Mouse (Mus musculus) neural tube, embryonic 11.5 days (tissue): ENCODE measurements at regions not wholly inside any gene's neighbourhood (a gene's known extent, or its start where the extent isn't known, plus 50 kb on each side); places are given as distances from the start of the nearest gene placed in this dataset.

Experiments used
- ATAC-seq: fragments of 200-750 bp; cut with Nextera tagmentation; 2 replicates; pipeline ENCODE4 v1.8.0; 2017; ENCODE audit warnings: moderate number of reproducible peaks, mild to moderate bottlenecking, moderate TSS enrichment, moderate library complexity; ENCODE audit not compliant: insufficient read depth, low FRiP score, low TSS enrichment
- DNase-seq: peaks from one replicate; pipeline ENCODE4 v3.0.0-alpha.2; 2015; ENCODE audit warnings: low spot score
- H3K27ac ChIP-seq: fragments of 300-500 bp; sonication (generic); 2 replicates; pipeline ENCODE4 v1.5.1; 2014; ENCODE audit warnings: low read depth, mild to moderate bottlenecking, low read length
- H3K27me3 ChIP-seq: fragments of 300-500 bp; sonication (generic); 2 replicates; pipeline ENCODE4 v1.6.1; 2014; ENCODE audit warnings: mild to moderate bottlenecking, low read length, mixed read lengths; ENCODE audit not compliant: control insufficient read depth, insufficient read depth
- H3K36me3 ChIP-seq: fragments of 300-500 bp; sonication (generic); 2 replicates; pipeline ENCODE4 v1.6.1; 2014; ENCODE audit warnings: mild to moderate bottlenecking, low read length, moderate library complexity, mixed read lengths; ENCODE audit not compliant: control insufficient read depth, insufficient read depth
- H3K4me1 ChIP-seq: fragments of 300-500 bp; sonication (generic); 2 replicates; pipeline ENCODE4 v1.6.1; 2014; ENCODE audit warnings: low read length, mixed read lengths; ENCODE audit not compliant: control insufficient read depth, insufficient read depth
- H3K4me2 ChIP-seq: fragments of 300-500 bp; sonication (generic); 2 replicates; pipeline ENCODE4 v1.6.1; 2014; ENCODE audit warnings: low read depth, mild to moderate bottlenecking, moderate library complexity
- H3K4me3 ChIP-seq: fragments of 300-500 bp; sonication (generic); 2 replicates; pipeline ENCODE4 v1.5.1; 2014; ENCODE audit warnings: low read depth, low read length
- H3K9ac ChIP-seq: fragments of 300-500 bp; sonication (generic); 2 replicates; pipeline ENCODE4 v1.6.1; 2014; ENCODE audit warnings: mild to moderate bottlenecking, low read length
- H3K9me3 ChIP-seq: fragments of 300-500 bp; sonication (generic); 2 replicates; pipeline ENCODE4 v1.6.1; 2016; ENCODE audit warnings: low read length; ENCODE audit not compliant: control insufficient read depth
- WGBS: fragments of 180-500 bp; shearing (Covaris S2); extraction: QIAGEN DNeasy Blood & Tissue Kit; methylation state at CpG from one replicate; pipeline ENCODE4 v1.1.7; 2014; 5-methylcytosine and 5-hydroxymethylcytosine counted together

DNA sequence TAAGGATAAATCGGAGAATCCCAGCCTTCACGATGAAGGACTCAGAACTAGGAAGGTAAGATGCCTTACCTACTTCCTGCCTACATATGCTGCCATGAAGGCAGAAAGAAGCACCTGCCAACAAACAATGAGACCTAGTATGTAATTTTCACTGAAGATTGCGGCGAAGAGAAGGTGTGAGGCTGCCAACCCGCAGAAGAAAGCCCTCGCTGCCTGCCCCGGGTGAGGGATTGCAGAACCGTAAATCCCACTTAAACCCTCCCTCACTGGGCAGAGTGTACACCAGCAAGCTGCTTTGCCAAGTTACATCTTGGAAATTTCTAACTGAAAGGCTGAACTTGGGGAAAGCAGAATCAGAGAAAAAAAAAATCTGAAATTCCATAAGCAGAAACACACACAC is 458.4 kb upstream of the 4930412O13Rik start:
- ATAC-seq = no peak

DNA sequence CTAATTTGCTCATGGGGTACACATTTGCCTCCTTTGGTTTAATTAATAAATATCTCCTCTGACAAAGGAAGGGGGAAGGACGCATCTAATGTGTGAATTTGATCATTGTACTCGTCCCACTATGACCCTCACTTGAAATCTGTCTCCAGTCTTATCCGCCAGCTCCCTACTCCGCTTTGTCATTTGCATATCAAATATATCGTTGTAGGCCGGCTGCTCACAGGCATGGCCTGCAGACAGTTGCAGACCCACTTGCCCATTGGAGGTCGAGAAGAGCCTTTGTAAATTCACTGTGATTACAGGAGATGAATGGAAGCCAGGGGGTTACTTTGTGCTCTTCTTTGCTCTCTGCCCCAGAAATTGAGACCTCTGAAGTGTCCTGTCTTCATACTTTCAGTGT is 457.5 kb upstream of the 4930412O13Rik start:
- Histone ChIP-seq H3K27ac (no peak overlapping the region), H3K4me3 (no peak overlapping the region), H3K9ac (no peak overlapping the region), H3K4me2 (no peak overlapping the region), H3K36me3 (no peaks in the 10 kb centered on the region), H3K4me1 (no peaks in the 10 kb centered on the region), H3K9me3 (no peaks in the 10 kb centered on the region), H3K27me3 (no peaks in the 10 kb centered on the region)
- ATAC-seq = no peak
- DNase-seq = no peak
- WGBS = 26% methylated on average over 7 of the region's 7 CpGs

More for the DNA sequence above, 458.4 kb upstream of the 4930412O13Rik start:
- 80% methylated on average over 8 of the region's 8 CpGs for WGBS
- no peak for DNase-seq
- H3K9ac ChIP-seq = no peak overlapping the region
- H3K36me3 ChIP-seq = no peaks in the 10 kb centered on the region
- no peak overlapping the region for H3K27ac ChIP-seq
- H3K4me3 ChIP-seq = no peak overlapping the region
- H3K27me3 ChIP-seq = no peaks in the 10 kb centered on the region
- no peaks in the 10 kb centered on the region for H3K9me3 ChIP-seq
- no peaks in the 10 kb centered on the region for H3K4me1 ChIP-seq
- H3K4me2 ChIP-seq = no peak overlapping the region

DNA sequence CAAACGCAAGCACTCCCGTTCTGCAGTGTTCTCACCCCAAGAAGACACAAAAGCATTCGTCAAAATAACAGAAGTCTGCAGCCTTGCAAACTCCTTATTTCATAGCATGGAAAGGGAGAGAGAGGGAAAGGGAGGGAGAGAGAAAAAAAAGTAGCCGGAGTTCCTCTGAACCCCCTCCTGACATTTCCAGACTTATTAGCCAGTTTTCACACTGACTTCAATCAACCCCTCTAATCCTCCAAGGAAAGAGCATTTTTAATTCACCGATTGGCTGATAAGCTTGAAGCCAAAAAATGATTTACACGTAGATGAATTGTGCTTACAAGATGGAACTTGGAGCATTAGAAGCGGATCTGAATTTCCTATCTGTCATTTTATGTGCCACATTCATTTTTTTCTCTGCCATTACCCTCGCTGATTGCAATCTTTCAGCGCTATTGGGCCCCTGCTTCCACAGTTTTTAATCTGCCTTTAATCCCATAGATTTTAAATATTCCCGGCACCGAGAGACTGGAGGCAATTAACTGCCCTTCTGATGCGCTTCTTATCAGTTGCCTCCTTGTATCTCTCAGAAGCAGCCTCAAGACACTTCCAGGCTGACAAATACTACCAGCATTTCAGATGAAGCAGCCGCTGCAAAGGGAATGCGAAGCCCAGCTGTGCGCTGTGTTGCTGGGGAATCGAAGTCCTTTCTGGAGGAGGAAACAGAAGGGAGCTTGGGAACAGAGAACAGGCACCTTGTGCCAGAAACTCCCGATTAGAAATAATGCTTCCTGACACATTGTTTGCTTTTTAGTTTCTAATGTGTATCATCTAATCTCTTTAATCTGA is 447.7 kb upstream of the 4930412O13Rik start:
- DNase-seq (no peak), ATAC-seq (no peak)
- no peak overlapping the region for H3K9ac ChIP-seq
- H3K27ac ChIP-seq = no peak overlapping the region
- no peak overlapping the region for H3K4me2 ChIP-seq
- H3K4me1 ChIP-seq = no peaks in the 10 kb centered on the region
- H3K27me3 ChIP-seq = no peaks in the 10 kb centered on the region
- no peaks in the 10 kb centered on the region for H3K9me3 ChIP-seq
- H3K4me3 ChIP-seq = no peak overlapping the region
- H3K36me3 ChIP-seq = no peaks in the 10 kb centered on the region
- WGBS = 38% methylated on average over 17 of the region's 17 CpGs

DNA sequence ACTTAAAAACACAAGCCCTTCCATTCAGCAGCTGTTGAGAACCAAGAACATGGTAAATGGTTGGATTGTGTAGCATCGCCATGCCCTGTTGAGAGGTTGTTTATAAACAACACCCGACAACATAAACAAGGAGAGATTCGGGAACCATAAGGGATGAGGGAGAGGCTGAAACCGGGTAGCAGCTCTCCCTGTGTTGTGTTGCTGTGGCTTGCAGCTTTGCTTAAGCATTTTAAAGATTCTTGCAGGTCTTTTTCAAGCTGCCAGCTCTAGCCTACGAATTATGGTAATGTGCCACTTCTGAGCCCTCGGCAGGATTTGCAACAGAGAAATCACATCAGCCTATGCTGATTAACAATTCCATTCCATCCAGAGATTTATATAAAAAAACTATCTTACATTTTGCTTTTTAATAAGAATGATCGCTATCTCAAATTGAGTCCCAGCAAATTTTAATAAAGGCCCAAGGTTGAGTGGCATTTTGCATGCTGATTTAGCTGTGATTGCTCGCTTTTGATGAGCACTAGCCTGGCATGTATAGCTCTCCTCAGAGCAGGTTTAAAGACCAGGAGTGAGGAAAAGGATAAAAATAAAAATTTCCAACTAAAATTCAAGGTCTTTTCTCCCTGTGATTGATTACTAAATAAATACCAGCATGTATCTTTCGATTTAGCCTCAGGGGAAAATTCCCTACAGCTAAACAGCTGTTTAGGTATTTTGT is 445.7 kb upstream of the 4930412O13Rik start:
- ATAC-seq = no peak
- WGBS = 69% methylated on average over 9 of the region's 9 CpGs
- H3K27ac ChIP-seq = no peak overlapping the region

DNA sequence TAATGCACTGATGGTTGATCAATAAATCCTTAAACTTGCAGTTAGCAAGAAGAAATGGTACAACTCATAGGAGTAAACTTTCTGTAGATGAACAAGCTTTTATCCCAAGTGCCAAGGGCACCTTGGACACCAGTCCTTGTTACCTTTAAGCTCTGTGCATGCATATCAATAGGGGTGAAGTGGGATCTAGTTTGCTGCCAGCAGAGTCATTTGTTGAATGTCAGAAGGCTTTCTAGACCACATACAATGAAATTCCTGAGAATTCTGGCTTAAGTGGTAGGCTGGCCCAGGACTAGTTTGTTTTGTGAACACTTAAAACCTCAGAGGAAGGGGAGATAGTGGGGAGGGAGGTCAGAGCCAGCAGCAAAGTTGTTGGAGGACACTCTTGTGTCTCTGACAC is 437.9 kb upstream of the 4930412O13Rik start:
- ATAC-seq = no peak
- H3K9me3 ChIP-seq = no peaks in the 10 kb centered on the region
- no peak for DNase-seq
- no peak overlapping the region for H3K9ac ChIP-seq
- H3K36me3 ChIP-seq = no peaks in the 10 kb centered on the region
- no peaks in the 10 kb centered on the region for H3K4me1 ChIP-seq
- no peak overlapping the region for H3K4me2 ChIP-seq
- H3K27me3 ChIP-seq = no peaks in the 10 kb centered on the region
- H3K27ac ChIP-seq = no peak overlapping the region
- no peak overlapping the region for H3K4me3 ChIP-seq

More for the DNA sequence above, 445.7 kb upstream of the 4930412O13Rik start:
- no peaks in the 10 kb centered on the region for H3K4me1 ChIP-seq
- H3K9ac ChIP-seq = no peak overlapping the region
- H3K9me3 ChIP-seq = no peaks in the 10 kb centered on the region
- no peak for DNase-seq
- H3K4me2 ChIP-seq = no peak overlapping the region
- H3K27me3 ChIP-seq = no peaks in the 10 kb centered on the region
- H3K4me3 ChIP-seq = no peak overlapping the region
- no peaks in the 10 kb centered on the region for H3K36me3 ChIP-seq

DNA sequence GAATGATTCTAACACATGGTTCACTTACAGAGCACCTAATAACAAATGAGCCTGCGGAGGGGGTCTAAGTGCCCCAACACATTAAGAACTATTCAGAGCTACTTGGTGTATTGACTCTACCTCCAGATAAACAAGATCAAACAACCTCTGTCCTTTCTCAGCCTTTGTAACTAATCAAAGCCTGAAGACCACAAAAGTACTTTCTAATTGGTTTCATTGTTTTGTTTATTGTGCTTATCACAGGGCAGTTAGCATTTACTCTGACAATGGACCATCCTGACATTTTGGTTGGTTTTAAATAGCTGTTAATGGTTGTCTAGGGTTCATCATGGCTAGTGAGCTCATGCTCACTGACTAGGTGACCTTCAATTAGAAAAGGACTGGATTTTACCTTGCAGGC is 435.2 kb upstream of the 4930412O13Rik start:
- ATAC-seq (no peak), DNase-seq (no peak)
- 55% methylated on average over 1 of the region's 1 CpGs for WGBS
- Histone ChIP-seq H3K9ac (no peak overlapping the region), H3K27me3 (no peaks in the 10 kb centered on the region), H3K4me1 (no peaks in the 10 kb centered on the region), H3K9me3 (no peaks in the 10 kb centered on the region), H3K4me2 (no peak overlapping the region), H3K4me3 (no peak overlapping the region), H3K27ac (no peak overlapping the region), H3K36me3 (no peaks in the 10 kb centered on the region)

DNA sequence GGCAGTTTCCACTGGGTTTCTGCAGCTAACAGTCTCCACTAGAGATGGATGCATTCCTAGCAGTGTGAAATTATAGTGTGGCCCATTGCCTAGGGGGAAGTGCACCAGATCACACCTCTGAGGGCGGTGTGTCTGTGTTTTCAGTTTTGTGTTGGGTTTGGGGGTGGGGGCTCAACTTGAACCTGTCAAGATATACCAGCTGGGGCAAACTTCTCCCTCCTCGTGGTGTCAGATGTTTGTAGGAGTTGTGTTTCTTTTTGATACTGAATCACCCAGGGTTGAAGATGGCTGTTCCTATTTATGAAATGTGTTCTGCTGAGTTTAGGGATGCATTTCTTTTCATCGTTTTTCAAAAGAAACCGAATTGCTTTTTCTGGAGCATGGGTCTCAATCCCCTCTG is 416.6 kb upstream of the 4930412O13Rik start:
- H3K4me3 ChIP-seq = no peak overlapping the region

DNA sequence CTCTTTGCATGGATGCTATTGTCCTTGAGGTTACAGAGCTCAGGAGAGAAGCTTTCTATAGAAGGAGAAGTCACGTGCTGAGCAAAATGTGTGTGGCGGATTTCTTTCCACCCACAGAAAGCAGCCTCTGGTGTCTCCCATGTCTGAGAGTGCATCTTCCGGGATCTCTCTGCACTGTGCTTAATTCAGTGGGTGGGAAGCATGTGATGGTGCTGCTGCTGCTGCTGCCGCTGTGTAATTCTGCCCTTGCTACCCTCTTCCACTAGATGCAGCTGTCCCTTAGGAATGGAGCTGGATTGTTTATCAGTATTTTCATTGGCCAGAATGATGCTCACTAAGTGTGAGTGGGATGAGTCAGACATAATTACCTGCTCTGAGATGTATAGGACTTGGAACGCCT is 416.2 kb upstream of the 4930412O13Rik start:
- H3K36me3 ChIP-seq = no peaks in the 10 kb centered on the region
- no peaks in the 10 kb centered on the region for H3K27me3 ChIP-seq
- no peak for DNase-seq
- no peaks in the 10 kb centered on the region for H3K4me1 ChIP-seq
- H3K27ac ChIP-seq = no peak overlapping the region
- no peak overlapping the region for H3K9ac ChIP-seq
- no peak overlapping the region for H3K4me2 ChIP-seq
- ATAC-seq = no peak
- H3K4me3 ChIP-seq = no peak overlapping the region
- 78% methylated on average over 5 of the region's 5 CpGs for WGBS
- H3K9me3 ChIP-seq = no peaks in the 10 kb centered on the region

More for the DNA sequence above, 416.6 kb upstream of the 4930412O13Rik start:
- H3K4me2 ChIP-seq = no peak overlapping the region
- H3K9me3 ChIP-seq = no peaks in the 10 kb centered on the region
- no peaks in the 10 kb centered on the region for H3K27me3 ChIP-seq
- DNase-seq (no peak), ATAC-seq (no peak)
- H3K9ac ChIP-seq = no peak overlapping the region
- 84% methylated on average over 4 of the region's 4 CpGs for WGBS
- no peak overlapping the region for H3K27ac ChIP-seq
- no peaks in the 10 kb centered on the region for H3K36me3 ChIP-seq
- H3K4me1 ChIP-seq = no peaks in the 10 kb centered on the region

DNA sequence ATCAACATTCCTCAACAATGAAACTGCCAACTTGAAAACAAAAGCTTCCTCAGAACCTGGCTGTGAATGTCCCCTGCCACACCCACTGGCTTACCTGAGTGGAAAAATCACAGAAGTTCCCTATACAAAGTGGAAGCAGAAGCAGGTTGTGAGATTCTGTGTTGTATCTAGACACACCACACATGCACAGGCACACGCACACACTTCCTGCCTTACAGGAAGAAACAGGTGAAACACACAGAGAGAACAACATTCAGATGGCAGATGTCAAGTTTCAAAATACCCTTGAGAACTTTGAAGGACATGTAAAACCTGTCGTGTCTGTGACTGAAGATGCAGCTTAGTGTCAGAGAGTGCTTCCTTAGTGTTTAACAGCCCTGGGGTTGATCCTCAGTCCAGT is 413.5 kb upstream of the 4930412O13Rik start:
- Histone ChIP-seq H3K9me3 (no peaks in the 10 kb centered on the region), H3K9ac (no peak overlapping the region), H3K4me2 (no peak overlapping the region), H3K27ac (no peak overlapping the region), H3K4me1 (no peaks in the 10 kb centered on the region), H3K4me3 (no peak overlapping the region), H3K36me3 (no peaks in the 10 kb centered on the region), H3K27me3 (no peaks in the 10 kb centered on the region)
- ATAC-seq (no peak), DNase-seq (no peak)
- 91% methylated on average over 2 of the region's 2 CpGs for WGBS
